Mouse (Mus musculus): ENCODE measurements around the gene Surf4.

DNA sequence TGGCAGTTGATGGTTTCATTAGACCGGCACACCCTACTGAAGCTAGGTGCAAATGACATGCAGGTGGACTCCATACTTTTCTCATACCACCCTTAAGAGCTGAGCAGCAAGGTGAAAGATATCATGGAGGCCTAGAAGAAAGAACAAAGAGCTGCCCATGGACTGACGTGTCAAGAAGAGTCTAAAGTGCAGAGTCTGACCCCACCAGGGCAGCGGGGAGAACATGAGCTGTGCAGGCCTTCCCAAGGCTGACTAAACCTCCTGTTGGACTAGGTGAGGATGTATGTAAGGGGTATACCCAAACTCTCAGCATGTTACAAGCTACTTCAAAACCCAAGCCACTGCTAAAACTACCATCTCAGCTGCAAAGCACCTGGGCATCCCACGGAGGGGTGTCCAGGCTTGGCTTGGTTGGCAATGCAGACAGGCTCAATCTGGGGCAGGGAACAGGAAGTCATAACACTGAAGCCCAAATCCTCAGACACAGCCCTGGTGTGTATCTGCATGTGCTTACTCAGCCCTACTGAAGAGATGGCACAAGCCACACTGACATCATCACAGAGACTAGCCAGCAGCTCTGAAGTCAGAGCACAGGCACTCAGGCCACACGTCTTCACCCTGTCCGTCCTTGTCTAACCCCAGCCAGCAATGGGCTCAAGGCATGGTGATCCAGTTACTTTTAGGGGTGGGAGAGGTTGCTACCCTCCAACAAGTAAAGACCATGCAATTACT lies 5.8 kb downstream of the Surf4 start:
- TF ChIP-seq POLR2A (IDR thresholded peaks at IDR 0.05; ENCODE audit: low read depth, low read length) (no peak), CTCF (IDR thresholded peaks at IDR 0.05; ENCODE audit: borderline replicate concordance, insufficient read depth, low read length) (no peak)

Data from embryonic fibroblast, embryonic 13.5 days (primary cell).